Mouse (Mus musculus) hindbrain, embryonic 12.5 days (tissue): ENCODE measurements around the gene Rab24. TPM values are rescaled to one million over a fixed set of nuclear protein-coding genes. Genes with fewer than 3 reads are reported as not detected.
A peak's percentile ranks its signal among the peaks of the same experiment; 100 is the strongest.

Experiments used
- ATAC-seq: fragments of 200-750 bp; cut with Nextera tagmentation; 2 replicates; pipeline ENCODE4 v1.8.0; 2017; ENCODE audit warnings: moderate TSS enrichment; ENCODE audit not compliant: low FRiP score
- H3K27ac ChIP-seq: fragments of 300-500 bp; sonication (generic); 2 replicates; pipeline ENCODE4 v1.5.1; 2016; ENCODE audit warnings: mild to moderate bottlenecking
- H3K27me3 ChIP-seq: fragments of 300-500 bp; sonication (generic); 2 replicates; pipeline ENCODE4 v1.6.1; 2016; ENCODE audit warnings: mild to moderate bottlenecking
- H3K36me3 ChIP-seq: fragments of 300-500 bp; sonication (generic); 2 replicates; pipeline ENCODE4 v1.6.1; 2016; ENCODE audit warnings: mild to moderate bottlenecking
- H3K4me1 ChIP-seq: fragments of 300-500 bp; sonication (generic); 2 replicates; pipeline ENCODE4 v1.6.1; 2016
- H3K4me2 ChIP-seq: fragments of 300-500 bp; sonication (generic); replicated peaks from 2 replicates; pipeline ENCODE4 v1.6.1; 2016; ENCODE audit warnings: mild to moderate bottlenecking
- H3K4me3 ChIP-seq: fragments of 300-500 bp; sonication (generic); 2 replicates; pipeline ENCODE4 v1.5.1; 2016; ENCODE audit warnings: mild to moderate bottlenecking
- H3K9ac ChIP-seq: fragments of 300-500 bp; sonication (generic); 2 replicates; pipeline ENCODE4 v1.6.1; 2016; ENCODE audit warnings: mild to moderate bottlenecking, moderate library complexity
- H3K9me3 ChIP-seq: fragments of 300-500 bp; sonication (generic); replicated peaks from 2 replicates; pipeline ENCODE4 v1.6.1; 2016; ENCODE audit warnings: mild to moderate bottlenecking
- WGBS: fragments of 180-500 bp; shearing (Covaris S2); methylation state at CpG from one replicate; pipeline ENCODE4 v1.1.7; 2016; 5-methylcytosine and 5-hydroxymethylcytosine counted together
- polyA plus RNA-seq: library from polyadenylated mRNA; unstranded; fragments of >200 nt; fragmentation: Nextera tagmentation; extraction: Ambion mirVana; gene quantifications from 2 replicates; pipeline ENCODE4 v1.2.1, GENCODE M21; 2016

Gene Rab24
- polyA plus RNA-seq, 1 experiment from 2014 or later, result 105 TPM

DNA sequence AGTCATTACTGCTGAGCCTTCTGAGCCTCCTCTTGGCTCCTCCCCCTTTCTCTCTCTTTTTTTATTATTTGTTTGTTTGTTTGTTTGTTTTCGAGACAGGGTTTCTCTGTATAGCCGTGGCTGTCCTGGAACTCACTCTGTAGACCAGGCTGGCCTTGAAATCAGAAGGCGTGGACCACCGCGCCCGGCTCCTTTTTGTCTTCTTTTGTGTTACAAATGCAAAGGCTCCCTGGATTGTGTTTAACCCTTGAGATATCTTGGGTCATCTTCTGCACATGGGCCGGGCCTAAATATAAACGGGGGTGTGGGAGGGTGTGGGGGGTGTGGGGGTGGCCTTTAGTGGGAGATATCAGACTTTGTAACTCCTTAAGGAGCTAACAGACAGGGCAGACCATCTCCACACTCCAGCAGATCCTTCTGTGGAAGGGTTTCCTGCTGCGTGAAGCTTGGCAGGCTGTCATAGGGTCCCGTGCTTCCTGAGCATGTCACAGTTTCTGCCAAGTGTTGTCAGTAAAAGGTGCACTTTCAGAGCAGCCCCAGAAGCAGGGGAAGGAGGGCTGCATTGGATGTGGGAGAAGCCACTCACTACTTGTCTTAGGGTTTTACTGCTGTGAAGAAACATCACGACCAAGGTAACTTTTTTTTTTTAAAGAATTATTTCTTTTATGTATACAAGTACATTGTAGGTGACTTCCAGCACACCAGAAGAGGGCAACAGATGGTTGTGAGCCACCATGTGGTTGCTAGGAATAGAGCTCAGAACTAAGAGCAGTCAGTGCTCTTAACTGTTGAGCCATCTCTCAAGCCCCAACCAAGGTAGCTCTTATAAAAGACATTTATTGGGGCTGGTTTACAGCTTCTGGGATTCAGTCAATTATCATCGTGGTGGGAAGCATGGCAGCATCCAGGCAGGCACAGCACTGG, 16.6 kb upstream of the Rab24 start:
- no peak overlapping the region for H3K9ac ChIP-seq
- 62% methylated on average over 12 of the region's 12 CpGs for WGBS
- H3K4me2 ChIP-seq, result no peak overlapping the region
- ATAC-seq, result no peak
- H3K4me3 ChIP-seq, result no peak overlapping the region
- no peaks in the 10 kb centered on the region for H3K9me3 ChIP-seq
- H3K36me3 ChIP-seq, result no peaks in the 10 kb centered on the region
- H3K27me3 ChIP-seq, result no peaks in the 10 kb centered on the region
- H3K4me1 ChIP-seq, result no peaks in the 10 kb centered on the region
- H3K27ac ChIP-seq, result no peak overlapping the region

- no peak overlapping the region for H3K4me2 ChIP-seq
- no peak for ATAC-seq
- H3K9me3 ChIP-seq, result no peaks in the 10 kb centered on the region
- H3K36me3 ChIP-seq, result no peaks in the 10 kb centered on the region
- 67% methylated on average over 9 of the region's 10 CpGs for WGBS
- no peak overlapping the region for H3K27ac ChIP-seq
- no peak overlapping the region for H3K4me3 ChIP-seq
- no peaks in the 10 kb centered on the region for H3K4me1 ChIP-seq
- no peaks in the 10 kb centered on the region for H3K27me3 ChIP-seq
- no peak overlapping the region for H3K9ac ChIP-seq
Observed at GRCm38 (mm10) chr13:55337341-55337975, 15.7 kb upstream of the Rab24 start.

- Histone ChIP-seq H3K27me3 (no peaks in the 10 kb centered on the region), H3K4me3 (no peak overlapping the region), H3K9me3 (no peaks in the 10 kb centered on the region), H3K36me3 (no peaks in the 10 kb centered on the region), H3K4me2 (no peak overlapping the region), H3K9ac (no peak overlapping the region), H3K27ac (no peak overlapping the region), H3K4me1 (peaks cover 5% of the 10 kb centered on the region)
- 91% methylated on average over 4 of the region's 4 CpGs for WGBS
- no peak for ATAC-seq
Observed at GRCm38 (mm10) chr13:55335701-55336100, 14.0 kb upstream of the Rab24 start.

DNA sequence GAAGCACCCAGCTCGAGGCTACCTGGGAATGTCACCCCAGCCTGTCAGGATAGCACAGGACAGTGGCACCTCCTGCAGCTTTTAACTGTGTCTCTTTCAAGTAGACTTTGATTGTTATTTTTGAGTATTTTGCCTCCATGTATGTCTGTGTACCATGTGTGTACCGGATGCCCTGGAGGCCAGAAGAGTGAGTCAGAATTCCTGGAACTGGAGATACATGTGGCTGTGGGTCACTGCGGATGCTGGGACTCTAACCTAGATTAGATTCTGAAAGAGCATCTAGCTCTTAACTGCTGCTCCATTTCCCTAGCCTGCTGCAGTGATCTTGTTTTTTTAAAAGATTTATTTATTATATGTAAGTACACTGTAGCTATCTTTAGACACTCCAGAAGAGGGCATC, 10.6 kb upstream of the Rab24 start:
- 94% methylated on average over 3 of the region's 3 CpGs for WGBS
- Histone ChIP-seq H3K27me3 (no peaks in the 10 kb centered on the region), H3K27ac (no peak overlapping the region), H3K9ac (no peak overlapping the region), H3K4me3 (no peak overlapping the region), H3K4me1 (peaks cover 30% of the 10 kb centered on the region), H3K36me3 (no peaks in the 10 kb centered on the region), H3K4me2 (no peak overlapping the region), H3K9me3 (no peaks in the 10 kb centered on the region)
- ATAC-seq, result no peak

DNA sequence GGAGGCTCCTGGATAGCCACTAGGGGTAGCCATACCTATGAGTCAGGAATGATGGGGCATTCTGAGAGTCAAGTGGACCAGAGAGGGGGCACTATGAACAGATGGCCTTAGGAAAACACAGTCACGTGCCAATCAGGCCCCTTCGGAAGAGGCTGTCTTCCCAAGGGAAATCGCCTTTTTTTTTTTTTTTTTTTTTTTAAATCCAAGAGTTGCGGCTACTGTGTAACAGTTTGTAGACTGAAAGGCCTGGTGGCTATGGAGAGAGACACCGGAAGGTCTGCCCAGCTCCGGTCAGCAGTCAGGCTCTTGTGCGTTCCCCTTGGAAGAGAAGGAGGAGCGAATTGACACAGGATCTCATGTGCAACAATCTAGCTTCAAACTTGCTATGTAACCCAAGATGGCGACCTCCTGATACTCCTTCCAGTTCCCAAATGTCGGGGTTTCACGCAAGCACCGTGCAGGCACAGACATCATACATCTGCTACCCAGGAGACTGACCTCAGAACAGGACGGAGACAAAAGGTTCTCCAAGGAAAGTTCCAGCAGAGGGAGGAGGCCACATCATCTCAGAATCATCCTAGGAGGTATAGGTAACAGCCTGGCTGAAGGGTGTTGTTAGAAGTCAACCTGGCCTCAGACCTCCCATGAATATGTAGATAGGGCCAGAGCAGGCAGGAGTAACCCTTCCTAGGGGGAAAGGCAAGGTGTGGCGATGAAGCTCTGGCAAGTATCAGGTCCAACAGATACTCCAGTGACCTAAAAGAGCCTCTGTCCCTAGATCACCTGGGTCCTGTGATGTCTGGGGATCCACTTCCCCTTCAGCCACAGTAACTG, 9.0 kb upstream of the Rab24 start:
- H3K27me3 ChIP-seq, result no peaks in the 10 kb centered on the region
- H3K4me2 ChIP-seq, result peak overlapping the region; percentile 92
- H3K36me3 ChIP-seq, result peaks cover 5% of the 10 kb centered on the region
- 38% methylated on average over 14 of the region's 14 CpGs for WGBS
- no peak for ATAC-seq
- H3K4me1 ChIP-seq, result peaks cover 34% of the 10 kb centered on the region
- peak overlapping the region; percentile 74 for H3K4me3 ChIP-seq
- H3K27ac ChIP-seq, result peak overlapping the region; percentile 89
- H3K9me3 ChIP-seq, result no peaks in the 10 kb centered on the region
- peak overlapping the region; percentile 74 for H3K9ac ChIP-seq

DNA sequence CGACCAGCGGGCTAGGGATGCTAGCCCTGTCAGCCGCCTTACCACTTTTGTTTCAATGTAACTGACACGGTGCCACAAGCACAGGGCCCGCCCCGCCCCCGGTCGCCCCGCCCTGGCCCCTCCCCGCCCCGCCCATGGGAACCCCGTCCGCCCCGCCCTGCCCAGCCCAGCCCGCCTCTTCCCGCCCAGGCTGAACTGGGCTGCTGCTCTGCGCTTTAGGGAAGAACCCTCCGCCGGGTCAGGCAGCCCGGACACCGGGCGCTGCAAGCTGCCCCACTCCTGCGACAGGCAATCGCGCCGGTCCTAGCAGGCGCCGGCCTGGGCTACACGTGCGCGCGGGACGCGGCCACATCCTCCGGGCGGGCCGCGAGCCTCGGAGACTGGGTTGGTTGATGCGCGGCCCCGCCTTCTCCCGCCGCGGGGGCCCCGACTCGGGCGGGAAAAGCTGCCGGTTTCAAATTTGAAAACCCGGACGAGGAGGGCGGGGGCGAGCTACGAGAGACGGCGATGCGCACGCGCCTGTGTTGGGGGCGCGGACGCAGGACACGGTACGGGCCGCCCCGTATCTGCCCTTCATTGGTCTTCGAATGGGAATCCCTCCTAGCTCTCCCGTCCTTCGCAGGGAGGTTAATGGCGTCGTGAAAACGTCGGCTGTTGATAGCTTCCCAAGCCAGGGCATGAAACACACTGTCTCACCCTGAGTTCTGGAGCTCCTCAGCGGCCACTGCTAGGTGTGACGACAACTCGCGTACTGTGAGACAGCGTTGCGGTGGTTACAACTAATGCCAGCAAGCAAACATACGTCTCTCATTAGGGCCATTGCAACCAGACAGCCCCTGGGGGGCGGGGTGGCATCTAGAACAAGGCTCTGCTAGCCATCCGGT, 8.2 kb upstream of the Rab24 start, which contains the start of gene Mxd3:
Gene Mxd3, minus strand, starts transcription at position 141 of the 884 bp plus-strand sequence.
- H3K4me1 ChIP-seq, result peaks cover 34% of the 10 kb centered on the region
- WGBS, result under 1% methylated on average over 77 of the region's 82 CpGs
- H3K4me3 ChIP-seq, result peak within 1 kb of the TSS; percentile 74
- no peaks in the 10 kb centered on the region for H3K9me3 ChIP-seq
- peak within 1 kb of the TSS; percentile 92 for H3K4me2 ChIP-seq
- H3K27ac ChIP-seq, result peak within 1 kb of the TSS; percentile 89
- ATAC-seq, result peak; percentile 87
- H3K9ac ChIP-seq, result peak within 1 kb of the TSS; percentile 74
- H3K27me3 ChIP-seq, result no peaks in the 10 kb centered on the region
- peaks cover 13% of the 10 kb centered on the region for H3K36me3 ChIP-seq

- H3K36me3 ChIP-seq, result peaks cover 18% of the 10 kb centered on the region
- ATAC-seq, result peak; percentile 35
- H3K4me1 ChIP-seq, result peaks cover 34% of the 10 kb centered on the region
- H3K27ac ChIP-seq, result peak overlapping the region; percentile 89
- peak overlapping the region; percentile 74 for H3K9ac ChIP-seq
- no peaks in the 10 kb centered on the region for H3K9me3 ChIP-seq
- under 1% methylated on average over 28 of the region's 29 CpGs for WGBS
- peak overlapping the region; percentile 74 for H3K4me3 ChIP-seq
- no peaks in the 10 kb centered on the region for H3K27me3 ChIP-seq
- H3K4me2 ChIP-seq, result peak overlapping the region; percentile 92
Observed at GRCm38 (mm10) chr13:55329109-55329682, 7.5 kb upstream of the Rab24 start.

- Histone ChIP-seq H3K4me1 (peaks cover 38% of the 10 kb centered on the region), H3K36me3 (peaks cover 24% of the 10 kb centered on the region), H3K9ac (peak overlapping the region; percentile 74), H3K9me3 (no peaks in the 10 kb centered on the region), H3K27ac (no peak overlapping the region), H3K4me3 (peak overlapping the region; percentile 74), H3K4me2 (peak overlapping the region; percentile 92), H3K27me3 (no peaks in the 10 kb centered on the region)
- no peak for ATAC-seq
- WGBS, result 83% methylated on average over 4 of the region's 4 CpGs
Observed at GRCm38 (mm10) chr13:55328641-55329040, 6.9 kb upstream of the Rab24 start.

DNA sequence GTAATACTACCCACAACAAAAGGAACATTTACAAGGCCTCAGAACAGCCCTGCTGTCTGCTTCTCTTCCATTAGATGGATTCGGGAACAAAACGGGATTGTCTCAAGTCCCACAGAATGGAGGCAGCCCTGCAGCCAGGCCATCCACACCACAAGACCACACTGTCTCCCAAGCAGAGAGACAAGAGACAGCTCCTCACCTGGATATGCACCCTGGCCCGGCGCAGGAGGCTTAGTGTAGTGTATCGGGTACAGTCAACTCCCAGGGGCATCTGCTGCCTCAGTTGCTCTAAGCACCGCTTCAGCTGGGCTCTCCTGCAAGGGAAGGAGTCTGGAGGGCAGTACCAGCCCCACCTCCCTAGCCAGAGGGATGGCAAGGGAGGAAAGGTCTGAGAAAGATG, 6.4 kb upstream of the Rab24 start:
- Histone ChIP-seq H3K9me3 (no peaks in the 10 kb centered on the region), H3K4me3 (peak overlapping the region; percentile 74), H3K9ac (peak overlapping the region; percentile 74), H3K4me1 (peaks cover 43% of the 10 kb centered on the region), H3K4me2 (peak overlapping the region; percentile 92), H3K27ac (no peak overlapping the region), H3K27me3 (no peaks in the 10 kb centered on the region), H3K36me3 (peaks cover 28% of the 10 kb centered on the region)
- WGBS, result 80% methylated on average over 6 of the region's 6 CpGs
- ATAC-seq, result no peak

- 0 out of 2 replicates have a peak overlapping the region, but pooled peaks have one; percentile 35 for H3K27ac ChIP-seq
- H3K36me3 ChIP-seq, result peaks cover 31% of the 10 kb centered on the region
- no peak overlapping the region for H3K9ac ChIP-seq
- no peaks in the 10 kb centered on the region for H3K27me3 ChIP-seq
- no peak overlapping the region for H3K4me3 ChIP-seq
- ATAC-seq, result 0 out of 2 replicates have a peak, but pooled peaks have one; percentile 5
- no peaks in the 10 kb centered on the region for H3K9me3 ChIP-seq
- peak overlapping the region; percentile 92 for H3K4me2 ChIP-seq
- peaks cover 48% of the 10 kb centered on the region for H3K4me1 ChIP-seq
- 33% methylated on average over 3 of the region's 8 CpGs for WGBS
Observed at GRCm38 (mm10) chr13:55327633-55328032, 5.9 kb upstream of the Rab24 start.

- peaks cover 50% of the 10 kb centered on the region for H3K4me1 ChIP-seq
- no peaks in the 10 kb centered on the region for H3K9me3 ChIP-seq
- no peak for ATAC-seq
- no peak overlapping the region for H3K9ac ChIP-seq
- no peak overlapping the region for H3K4me3 ChIP-seq
- H3K36me3 ChIP-seq, result peaks cover 31% of the 10 kb centered on the region
- no peaks in the 10 kb centered on the region for H3K27me3 ChIP-seq
- WGBS, result 57% methylated on average over 4 of the region's 4 CpGs
- H3K27ac ChIP-seq, result peak overlapping the region; percentile 31
- H3K4me2 ChIP-seq, result peak overlapping the region; percentile 17; the same call in 1 of the 2 replicates
Observed at GRCm38 (mm10) chr13:55327169-55327568, 5.4 kb upstream of the Rab24 start.
